Mouse (Mus musculus): Measurements from ENCODE around the gene Snrnp25. TPM values are rescaled to one million over a fixed set of nuclear protein-coding genes. Genes with fewer than 3 reads are reported as not detected.
A peak's percentile ranks its signal among the peaks of the same experiment; 100 is the strongest.

Gene Snrnp25
- total and polyA plus RNA-seq, 3 experiments = 106 to 208 (median 123) TPM

- Histone ChIP-seq H3K9me3 (replicated peaks; ENCODE audit: low read length) (peaks cover 2% of the 10 kb centered on the region), H3K27ac (ENCODE audit: insufficient read depth, low read depth) (no peak overlapping the region), H3K36me3 (replicated peaks in 1 of 2; ENCODE audit: control insufficient read depth in 1 of 2, insufficient read depth in 1 of 2, low read length in 1 of 2) (peaks cover 6 to 56% of the 10 kb centered on the region in 2 experiments), H3K4me1 (ENCODE audit: control insufficient read depth in 1 of 2, insufficient read depth in 2 of 2) (peaks cover 9 to 33% of the 10 kb centered on the region in 2 experiments), H3K4me3 (replicated peaks in 1 of 3; ENCODE audit: low read depth in 2 of 3, low read length in 2 of 3, poor library complexity in 1 of 3) (no peak overlapping the region), H3K27me3 (replicated peaks) (no peaks in the 10 kb centered on the region), H3K4me2 (ENCODE audit: insufficient read depth, low read depth, poor library complexity, severe bottlenecking) (no peak overlapping the region), H3K79me2 (replicated peaks; ENCODE audit: control insufficient read depth, extremely low read depth, insufficient read depth, poor library complexity, severe bottlenecking) (no peaks in the 10 kb centered on the region), H3K9ac (ENCODE audit: insufficient read depth, low read depth) (no peak overlapping the region)
- no peak for TF ChIP-seq JUN (IDR thresholded peaks at IDR 0.05; ENCODE audit: insufficient read depth, low read depth, low read length)
- no peak for TF ChIP-seq BHLHE40 (IDR thresholded peaks at IDR 0.05; ENCODE audit: low read depth, low read length)
- TF ChIP-seq MAZ (IDR thresholded peaks at IDR 0.05; ENCODE audit: low read depth, low read length) = no peak
- no peak for TF ChIP-seq MYC (IDR thresholded peaks at IDR 0.05; ENCODE audit: low read depth, low read length)
- TF ChIP-seq ZNF384 (IDR thresholded peaks at IDR 0.05; ENCODE audit: low read depth, low read length) = no peak
- no peak for TF ChIP-seq USF2 (conservative IDR thresholded peaks at IDR 0.05; ENCODE audit: low read depth, low read length)
- no peak for TF ChIP-seq RCOR1 (conservative IDR thresholded peaks at IDR 0.05; ENCODE audit: low read depth, low read length)
- TF ChIP-seq JUND (conservative IDR thresholded peaks at IDR 0.05; ENCODE audit: low read depth, low read length) = no peak
- DNase-seq (ENCODE audit: extremely low read depth) = peak; percentile 55
- in situ Hi-C loops (cut with MboI; ENCODE audit: low pct_ligation_motif_present, low pct_unique_long_range_greater_than_20kb, low sequenced_read_pairs) = loop anchor here (10.0 kb wide), 2 partner anchors 45 to 115 kb away; partner anchors contain the start of gene Hbq1a
- dilution Hi-C loops (cut with MboI; ENCODE audit: extremely low pct_ligation_motif_present, extremely low pct_unique_long_range_greater_than_20kb, low sequenced_read_pairs) = no loop called here
Observed at GRCm38 (mm10) chr11:32189434-32189833, 15.8 kb upstream of the Snrnp25 start.

- DNase-seq (ENCODE audit: extremely low read depth) = no peak
- Histone ChIP-seq H3K36me3 (replicated peaks in 1 of 2; ENCODE audit: control insufficient read depth in 1 of 2, insufficient read depth in 1 of 2, low read length in 1 of 2) (peaks cover 6 to 62% of the 10 kb centered on the region in 2 experiments), H3K4me2 (ENCODE audit: insufficient read depth, low read depth, poor library complexity, severe bottlenecking) (no peak overlapping the region), H3K9me3 (replicated peaks; ENCODE audit: low read length) (peaks cover 2% of the 10 kb centered on the region), H3K9ac (ENCODE audit: insufficient read depth, low read depth) (no peak overlapping the region), H3K79me2 (replicated peaks; ENCODE audit: control insufficient read depth, extremely low read depth, insufficient read depth, poor library complexity, severe bottlenecking) (no peaks in the 10 kb centered on the region), H3K27me3 (replicated peaks) (no peaks in the 10 kb centered on the region), H3K4me1 (ENCODE audit: control insufficient read depth in 1 of 2, insufficient read depth in 2 of 2) (peaks cover 9 to 40% of the 10 kb centered on the region in 2 experiments), H3K4me3 (replicated peaks in 1 of 3; ENCODE audit: low read depth in 2 of 3, low read length in 2 of 3, poor library complexity in 1 of 3) (no peak overlapping the region), H3K27ac (ENCODE audit: insufficient read depth, low read depth) (no peak overlapping the region)
- dilution Hi-C loops (cut with MboI; ENCODE audit: extremely low pct_ligation_motif_present, extremely low pct_unique_long_range_greater_than_20kb, low sequenced_read_pairs) (no loop called here), in situ Hi-C loops (cut with MboI; ENCODE audit: low pct_ligation_motif_present, low pct_unique_long_range_greater_than_20kb, low sequenced_read_pairs) (no loop called here)
- TF ChIP-seq ZNF384 (IDR thresholded peaks at IDR 0.05; ENCODE audit: low read depth, low read length) (no peak), RAD21 (IDR thresholded peaks at IDR 0.05; ENCODE audit: low read depth, low read length) (no peak), NELFE (IDR thresholded peaks at IDR 0.05; ENCODE audit: low read depth, low read length) (no peak)
Observed at GRCm38 (mm10) chr11:32190119-32190518, 15.1 kb upstream of the Snrnp25 start.

GRCm38 (mm10) chr11:32190603-32191110, 14.6 kb upstream of the Snrnp25 start:
- H3K27ac ChIP-seq (ENCODE audit: insufficient read depth, low read depth) = no peak overlapping the region
- no peaks in the 10 kb centered on the region for H3K79me2 ChIP-seq (replicated peaks; ENCODE audit: control insufficient read depth, extremely low read depth, insufficient read depth, poor library complexity, severe bottlenecking)
- TF ChIP-seq KAT2A (IDR thresholded peaks at IDR 0.05; ENCODE audit: insufficient replicate concordance, low read length) = no peak
- no peak for TF ChIP-seq ZKSCAN1 (IDR thresholded peaks at IDR 0.05; ENCODE audit: borderline replicate concordance, low read depth, low read length)
- no peak for TF ChIP-seq CTCF (conservative IDR thresholded peaks at IDR 0.05 in 1 of 2, IDR thresholded peaks at IDR 0.05 in 1 of 2; ENCODE audit: low read depth in 2 of 2, low read length in 2 of 2)
- no peak for TF ChIP-seq CHD1 (IDR thresholded peaks at IDR 0.05; ENCODE audit: low read depth, low read length)
- no peak for TF ChIP-seq NRF1 (IDR thresholded peaks at IDR 0.05; ENCODE audit: low read depth, low read length)
- H3K27me3 ChIP-seq (replicated peaks) = no peaks in the 10 kb centered on the region
- H3K9ac ChIP-seq (ENCODE audit: insufficient read depth, low read depth) = no peak overlapping the region
- peaks cover 6 to 67% of the 10 kb centered on the region in 2 experiments for H3K36me3 ChIP-seq (replicated peaks in 1 of 2; ENCODE audit: control insufficient read depth in 1 of 2, insufficient read depth in 1 of 2, low read length in 1 of 2)
- peaks cover 2% of the 10 kb centered on the region for H3K9me3 ChIP-seq (replicated peaks; ENCODE audit: low read length)
- in situ Hi-C loops (cut with MboI; ENCODE audit: low pct_ligation_motif_present, low pct_unique_long_range_greater_than_20kb, low sequenced_read_pairs) (no loop called here), dilution Hi-C loops (cut with MboI; ENCODE audit: extremely low pct_ligation_motif_present, extremely low pct_unique_long_range_greater_than_20kb, low sequenced_read_pairs) (no loop called here)
- H3K4me1 ChIP-seq (ENCODE audit: control insufficient read depth in 1 of 2, insufficient read depth in 2 of 2) = peaks cover 9 to 45% of the 10 kb centered on the region in 2 experiments
- DNase-seq (ENCODE audit: extremely low read depth) = no peak
- H3K4me2 ChIP-seq (ENCODE audit: insufficient read depth, low read depth, poor library complexity, severe bottlenecking) = no peak overlapping the region
- H3K4me3 ChIP-seq (replicated peaks in 1 of 3; ENCODE audit: low read depth in 2 of 3, low read length in 2 of 3, poor library complexity in 1 of 3) = no peak overlapping the region
